Mouse (Mus musculus): ENCODE data around the gene Igf1r.

DNA sequence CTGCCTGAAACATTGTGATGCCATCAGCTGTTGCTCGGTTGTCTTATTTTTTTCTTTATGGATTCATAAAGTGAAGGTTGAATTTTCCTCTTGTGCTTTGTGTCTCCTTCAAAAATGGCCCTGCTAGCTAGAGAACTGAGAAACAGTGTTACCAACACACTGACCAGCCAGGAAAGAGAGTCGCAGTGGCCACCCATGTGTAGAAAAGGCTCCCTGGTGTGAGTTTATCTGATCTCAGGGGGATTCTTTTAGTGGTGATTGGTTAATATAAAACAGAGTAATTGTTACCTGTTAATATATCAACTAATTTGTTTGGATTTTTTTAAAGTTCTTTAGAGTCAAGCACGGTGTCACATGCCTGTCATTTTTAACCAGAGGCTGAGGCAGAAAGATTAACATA lies 33.2 kb upstream of the Igf1r start:
- TF ChIP-seq CTCF (IDR thresholded peaks at IDR 0.05; ENCODE audit: extremely low read depth, insufficient read depth, low read length) (no peak), POLR2A (IDR thresholded peaks at IDR 0.05; ENCODE audit: extremely low read depth, insufficient read depth, low read length) (no peak)

All from cortical plate, adult 2 months (tissue).